Mouse (Mus musculus): ENCODE measurements around the gene Tufm.

Gene Tufm

GRCm38 (mm10) chr7:126499416-126499815 lies 12.3 kb downstream of the Tufm start:
- DNase-seq (ENCODE audit: low read depth, low spot score): no peak

DNA sequence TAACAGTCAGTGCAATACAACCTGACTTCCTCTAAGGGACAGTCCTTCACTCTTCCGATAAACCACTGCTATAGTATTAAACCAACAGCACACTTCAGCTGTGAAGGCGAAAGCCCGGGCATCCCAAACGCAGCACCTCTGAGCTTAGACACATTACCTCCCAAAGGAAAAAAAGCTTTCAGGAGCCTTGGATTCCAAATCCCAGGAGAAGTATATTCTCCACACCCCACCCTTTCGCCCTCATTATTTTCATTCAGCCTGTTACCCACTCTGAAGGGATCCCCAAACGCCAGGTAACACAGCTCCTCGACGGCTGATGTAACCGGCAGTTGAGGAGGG lies 14.5 kb downstream of the Tufm start:
- DNase-seq (ENCODE audit: low read depth, low spot score): no peak

DNA sequence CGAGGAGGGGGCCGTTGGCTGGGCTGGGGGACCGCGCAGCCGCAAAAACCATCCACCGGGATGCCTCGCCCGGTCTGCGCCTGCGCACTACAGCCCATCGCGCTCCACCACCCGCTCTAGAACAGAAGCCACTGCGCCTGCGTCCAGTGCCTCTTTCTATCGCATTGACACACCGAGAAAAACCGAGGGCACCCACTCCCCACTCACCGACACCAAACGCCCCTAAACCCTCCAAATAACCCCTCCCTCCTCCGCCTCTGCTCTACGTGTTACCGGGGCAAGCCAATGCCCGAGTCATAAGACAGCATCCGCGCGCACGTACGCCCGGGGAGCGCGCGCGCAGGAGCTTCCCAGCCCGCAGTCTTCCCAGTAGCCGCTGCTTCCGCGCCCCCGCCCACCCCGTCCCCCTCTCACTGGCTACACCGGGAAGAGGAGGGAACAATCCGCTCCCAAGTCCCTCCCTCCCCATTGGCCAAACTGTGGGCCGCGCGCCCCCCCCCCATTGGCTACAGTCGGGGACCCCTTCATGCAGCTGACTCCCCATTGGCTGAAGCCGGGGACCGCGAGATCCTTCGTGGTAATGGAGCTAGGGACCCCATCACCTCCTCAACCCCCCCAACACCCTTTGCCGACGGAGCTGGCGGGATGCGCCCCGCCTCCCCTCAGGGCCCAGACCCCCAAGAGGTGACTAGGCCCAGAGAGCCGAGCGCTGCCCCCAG lies 15.0 kb downstream of the Tufm start:
- peak; percentile 95 for DNase-seq (ENCODE audit: low read depth, low spot score)

GRCm38 (mm10) chr7:126502751-126503150 lies 15.6 kb downstream of the Tufm start:
- peak; percentile 69 for DNase-seq (ENCODE audit: low read depth, low spot score)

GRCm38 (mm10) chr7:126503273-126503878 lies 16.2 kb downstream of the Tufm start, which contains the start of gene Atxn2l:
Gene Atxn2l, minus strand, starts transcription at chr7:126503437.
- DNase-seq (ENCODE audit: low read depth, low spot score): peak; percentile 100

DNA sequence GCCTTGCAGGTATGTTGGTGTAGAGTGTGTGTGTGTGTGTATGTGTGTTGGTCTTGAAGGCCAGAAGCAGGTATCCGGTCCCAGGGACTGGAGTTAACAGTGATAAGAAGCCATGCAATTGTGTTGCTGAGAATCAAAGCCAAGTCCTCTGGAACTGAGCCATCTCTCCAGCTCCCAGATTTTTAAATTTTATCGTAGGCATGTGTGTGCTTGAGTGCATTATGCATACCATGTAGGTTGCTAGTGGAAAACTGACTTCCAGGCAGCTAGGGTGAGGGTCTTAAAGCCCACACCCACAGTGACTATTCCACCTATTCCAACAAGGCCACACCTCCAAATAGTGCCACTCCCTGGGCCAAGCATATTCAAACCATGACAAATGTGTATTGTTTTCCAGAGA lies 17.8 kb downstream of the Tufm start:
- no peak for DNase-seq (ENCODE audit: low read depth, low spot score)

DNA sequence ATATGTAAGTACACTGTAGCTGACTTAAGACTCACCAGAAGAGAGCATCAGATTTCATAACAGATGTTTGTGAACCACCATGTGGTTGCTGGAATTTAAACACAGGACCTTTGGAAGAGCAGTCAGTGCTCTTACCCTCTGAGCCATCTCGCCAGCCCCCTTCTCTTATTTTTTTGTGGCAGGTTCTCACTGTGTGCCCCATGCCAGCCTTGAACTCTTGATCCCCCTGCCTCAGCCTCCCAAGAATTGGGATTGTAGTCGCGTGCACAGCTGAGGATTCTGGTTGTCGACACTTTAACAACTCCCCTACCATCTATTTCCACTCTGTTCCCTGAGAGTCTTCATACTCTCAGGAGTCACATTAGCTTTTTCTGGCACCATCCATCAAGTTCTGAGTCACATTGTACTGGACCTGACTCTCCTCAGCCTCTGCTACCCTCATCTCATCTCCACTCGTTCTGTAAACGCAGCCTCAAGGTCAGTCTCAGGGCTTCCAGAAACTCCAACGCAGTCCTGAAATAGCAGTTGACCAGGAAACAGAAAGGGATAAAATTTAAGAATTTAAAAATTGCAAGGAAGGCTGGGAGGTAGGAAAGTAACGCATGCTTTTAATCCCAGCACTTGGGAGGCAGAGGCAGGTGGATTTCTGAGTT lies 20.1 kb downstream of the Tufm start:
- no peak for DNase-seq (ENCODE audit: low read depth, low spot score)

- no peak for DNase-seq (ENCODE audit: low read depth, low spot score)
Observed at GRCm38 (mm10) chr7:126511287-126511686, 24.1 kb downstream of the Tufm start.

- no peak for DNase-seq (ENCODE audit: low read depth, low spot score)
Observed at GRCm38 (mm10) chr7:126518261-126518941, 31.2 kb downstream of the Tufm start.

DNA sequence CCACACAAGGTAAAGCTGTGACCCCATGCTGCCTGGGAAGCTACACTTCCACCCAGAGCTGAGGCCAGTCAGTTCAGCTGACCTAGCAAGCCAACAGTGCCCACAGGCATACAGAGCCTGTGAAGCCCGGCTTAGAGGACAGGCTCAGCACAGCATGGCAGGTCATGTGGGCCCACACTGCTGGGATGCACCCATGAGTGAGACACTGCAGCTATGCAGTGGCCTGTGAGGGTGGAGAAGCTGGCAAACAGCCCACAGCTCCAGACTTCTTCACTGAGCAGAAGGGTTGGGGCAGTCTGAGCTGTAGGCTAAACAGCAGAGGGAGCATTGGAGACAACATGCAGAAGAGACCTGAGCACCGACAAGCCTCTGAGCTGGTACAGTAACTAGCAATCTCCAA lies 32.4 kb downstream of the Tufm start:
- no peak for DNase-seq (ENCODE audit: low read depth, low spot score)

DNA sequence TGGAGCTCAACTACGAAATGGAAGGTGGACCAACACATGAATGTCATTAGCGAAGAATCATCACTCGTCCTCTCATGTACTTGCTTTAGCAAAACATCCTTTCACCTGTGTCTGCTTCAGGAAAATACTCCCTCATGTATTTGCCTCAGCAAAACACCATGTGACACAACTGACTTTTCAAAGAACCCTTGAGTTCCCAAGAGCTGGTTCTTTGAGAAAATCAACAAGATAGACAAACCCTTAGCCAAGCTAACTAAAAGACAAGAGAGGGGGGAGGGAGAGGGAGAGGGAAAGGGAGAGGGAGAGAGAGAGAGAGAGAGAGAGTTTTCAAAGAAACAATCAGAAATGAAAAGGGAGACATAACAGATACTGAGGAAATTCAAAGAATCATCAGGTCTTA lies 36.2 kb downstream of the Tufm start:
- DNase-seq (ENCODE audit: low read depth, low spot score): no peak

GRCm38 (mm10) chr7:126528166-126528577 lies 41.0 kb downstream of the Tufm start:
- peak; percentile 76 for DNase-seq (ENCODE audit: low read depth, low spot score)

GRCm38 (mm10) chr7:126533434-126533833 lies 46.3 kb downstream of the Tufm start:
- no peak for DNase-seq (ENCODE audit: low read depth, low spot score)

DNA sequence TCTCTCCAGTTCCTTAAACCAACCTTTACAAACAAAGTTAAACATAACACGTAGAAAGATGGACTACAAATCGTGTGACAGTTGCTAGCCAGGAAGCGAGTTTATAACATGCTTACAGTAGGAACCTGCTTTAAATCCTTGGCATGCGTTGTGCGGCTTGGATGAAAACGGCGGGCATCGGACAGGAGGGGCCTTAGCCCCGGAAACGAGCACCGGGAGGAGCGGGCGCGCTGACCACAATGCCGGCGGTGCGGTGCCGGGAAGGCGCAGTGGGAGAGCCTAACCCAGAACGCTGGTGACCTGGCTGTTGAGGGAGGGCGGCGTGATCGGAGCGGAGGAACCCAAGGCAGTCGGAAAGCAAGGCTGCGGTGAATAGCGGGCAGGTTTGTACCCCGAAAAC lies 48.6 kb downstream of the Tufm start:
- peak; percentile 14 for DNase-seq (ENCODE audit: low read depth, low spot score)

DNA sequence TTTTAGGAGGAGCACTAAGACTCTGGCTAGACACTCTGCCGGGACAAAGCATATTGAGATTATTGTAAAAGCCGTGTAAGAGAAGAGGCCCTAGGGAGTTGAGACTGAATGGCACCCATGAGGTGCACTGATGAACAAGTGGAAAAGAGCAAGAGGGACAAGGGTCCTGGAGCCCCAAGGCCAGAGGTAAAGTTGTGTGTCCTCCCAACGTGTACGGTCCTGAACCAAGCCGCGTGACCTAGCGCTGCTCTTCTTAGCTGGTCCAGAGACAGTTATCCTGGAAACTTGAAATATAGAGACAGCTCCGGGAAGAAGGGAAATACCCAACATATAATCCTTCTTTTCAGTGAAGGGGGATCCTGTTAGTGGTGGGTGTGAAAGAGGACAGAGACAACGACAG lies 49.3 kb downstream of the Tufm start:
- no peak for DNase-seq (ENCODE audit: low read depth, low spot score)

- DNase-seq (ENCODE audit: low read depth, low spot score): peak; percentile 75
Observed at GRCm38 (mm10) chr7:126537820-126538585, 50.8 kb downstream of the Tufm start.
